Mouse (Mus musculus): ENCODE data around the gene Sde2. TPM values are rescaled to one million over a fixed set of nuclear protein-coding genes. Genes with fewer than 3 reads are reported as not detected.

Sde2 gene
- 21.3 and 24.1 TPM in 2 replicates for polyA plus RNA-seq (2015; fragmentation: Nextera tagmentation; extraction: Ambion mirVana)

DNA sequence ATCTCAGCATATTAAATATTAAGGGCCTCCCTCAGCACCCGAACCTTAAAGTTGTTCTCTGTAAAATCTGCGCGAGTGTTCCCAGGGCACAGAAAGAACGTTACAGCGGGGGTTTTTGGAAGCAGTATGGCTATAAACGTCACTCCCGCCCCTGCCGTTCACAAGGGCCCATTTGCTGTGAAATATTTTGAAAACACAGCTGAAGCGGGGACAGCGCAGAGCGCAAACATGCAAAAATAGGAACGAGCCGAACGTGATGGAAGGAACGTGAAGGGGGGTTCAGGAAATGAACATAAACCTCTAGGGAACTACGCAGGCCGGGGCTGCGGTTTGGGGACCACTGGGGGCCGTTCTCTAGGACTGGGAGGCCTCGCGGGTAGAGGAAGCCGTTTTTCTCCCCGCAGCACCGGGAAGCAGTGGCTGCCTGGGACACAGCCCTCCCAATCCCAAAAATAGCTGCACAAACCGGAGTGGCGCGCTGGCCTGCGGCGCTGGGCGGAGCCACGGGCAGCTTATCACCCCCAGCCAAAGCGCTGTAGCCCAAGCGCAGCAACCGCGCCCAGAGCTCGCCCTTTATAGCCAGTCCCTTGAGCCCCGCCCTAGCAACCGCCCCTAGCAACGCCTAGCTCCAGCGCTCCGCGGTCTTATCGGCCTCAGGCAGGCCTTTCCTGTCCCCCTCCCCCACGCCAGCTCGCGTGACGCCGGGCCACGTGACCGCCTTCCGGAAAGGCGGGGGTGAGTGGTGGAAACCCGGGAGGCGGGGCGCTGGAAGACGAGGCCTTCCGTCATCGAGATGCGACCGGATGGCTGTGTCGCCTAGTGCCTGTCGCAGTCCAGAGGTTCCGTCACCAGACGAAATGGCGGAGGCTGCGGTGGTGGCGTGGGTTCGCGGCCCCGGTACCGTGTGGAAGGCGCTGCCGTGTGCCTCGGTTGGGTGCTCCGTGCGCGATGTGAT, at the start of gene Sde2:
Gene Sde2, plus strand, starts transcription at position 812 of the 955 bp plus-strand sequence.

DNA sequence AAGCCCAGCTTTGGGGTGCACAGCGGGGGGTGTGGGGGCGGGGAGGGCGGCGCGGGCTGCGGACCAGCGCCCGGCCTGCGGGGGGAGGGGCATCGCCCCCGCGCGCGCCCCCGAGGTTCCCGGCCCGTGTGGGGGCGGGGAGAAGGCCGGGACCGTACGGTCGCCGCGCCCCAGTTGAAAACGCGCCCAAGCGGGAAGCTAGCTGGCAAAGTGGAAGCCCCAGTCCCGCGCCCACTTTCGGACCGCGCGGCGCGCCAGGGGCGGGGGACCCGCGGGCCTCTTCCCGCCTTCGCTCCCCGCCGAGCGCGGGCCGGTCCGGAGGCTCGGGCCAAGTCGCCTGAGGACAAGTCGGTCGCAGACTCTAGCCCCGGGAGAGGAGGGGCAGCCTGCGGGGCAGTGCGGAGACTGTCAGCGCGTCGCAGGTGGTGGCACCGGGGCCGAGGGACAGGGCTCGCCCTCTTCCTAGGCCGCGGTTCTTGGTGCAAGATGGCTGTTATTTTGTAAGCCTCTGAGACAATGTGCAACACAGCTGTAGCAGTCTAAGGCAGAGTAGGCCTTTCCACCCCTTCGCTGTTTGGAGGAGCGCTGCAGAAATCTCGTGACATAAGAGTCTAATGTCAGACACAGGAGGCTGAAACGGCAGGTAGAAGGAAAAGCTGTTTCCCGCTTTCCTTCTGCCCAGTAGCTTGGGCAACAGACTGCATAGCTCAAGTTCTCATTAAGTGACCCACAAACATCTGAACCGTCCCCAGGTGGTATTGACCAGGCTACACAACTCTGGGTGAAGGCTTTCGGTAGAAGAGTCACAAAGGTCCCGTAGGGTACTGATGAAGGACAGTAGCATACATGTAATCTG, 36.8 kb upstream of the Sde2 start, which contains the start of gene H3f3a:
Gene H3f3a, minus strand, starts transcription at position 59 of the 856 bp plus-strand sequence.

DNA sequence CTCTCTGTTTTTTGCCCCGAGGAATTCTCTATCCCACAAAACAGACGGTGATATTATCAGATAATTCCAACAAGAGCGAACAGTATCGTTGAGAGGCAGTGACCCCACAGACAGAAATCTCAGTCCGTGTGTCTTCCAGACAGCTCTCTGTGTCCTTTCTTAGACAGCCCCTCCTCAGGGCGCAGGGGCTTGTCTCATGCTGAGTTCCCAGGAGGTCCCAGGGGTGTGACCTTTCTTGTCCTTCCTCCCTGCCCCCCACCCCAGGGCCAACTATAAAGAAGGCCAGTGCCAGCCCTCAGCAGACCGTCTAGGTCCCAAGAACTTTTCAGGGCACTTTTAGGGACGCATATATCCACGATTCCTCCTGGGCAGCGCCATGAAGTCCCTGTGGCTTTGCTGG, 41.9 kb downstream of the Sde2 start, which contains the start of gene Lefty2:
Gene Lefty2, plus strand, starts transcription at position 301 of the 400 bp plus-strand sequence.

DNA sequence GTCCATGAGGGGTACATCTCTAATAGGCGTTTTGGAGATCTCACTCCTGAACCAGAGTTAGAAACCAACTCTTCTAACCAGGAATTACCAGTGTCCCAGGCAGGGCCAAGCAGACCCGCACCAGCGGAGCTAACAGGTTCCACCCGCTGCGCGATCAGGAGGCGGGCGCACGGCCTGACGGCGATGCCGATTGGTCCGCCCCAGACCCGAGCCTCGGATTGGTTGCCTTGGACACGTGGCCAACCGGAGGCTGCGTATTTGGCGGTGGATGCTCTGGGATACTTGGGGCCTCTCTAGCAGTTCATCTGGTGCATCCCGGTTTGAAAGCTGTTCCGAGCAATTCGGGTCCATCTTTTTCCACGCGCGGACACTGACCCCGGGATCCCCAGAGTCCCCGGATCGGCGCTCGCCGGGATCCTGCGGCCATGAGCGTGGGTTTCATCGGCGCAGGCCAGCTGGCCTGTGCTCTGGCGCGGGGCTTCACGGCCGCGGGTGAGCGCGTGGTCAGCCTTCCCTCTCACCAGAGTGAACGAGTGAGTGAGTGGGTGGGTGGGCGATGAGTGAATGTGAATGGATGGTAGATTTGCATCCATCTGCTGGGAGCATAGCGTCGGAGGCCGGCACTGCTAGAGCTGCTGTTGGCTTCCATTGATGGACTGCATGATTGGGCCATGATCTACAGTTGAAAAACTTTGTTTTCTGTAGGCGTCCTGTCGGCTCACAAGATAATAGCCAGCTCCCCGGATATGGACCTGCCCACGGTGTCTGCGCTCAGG, 53.3 kb downstream of the Sde2 start, which contains the start of gene Pycr2:
Gene Pycr2, plus strand, starts transcription at position 255 of the 776 bp plus-strand sequence.

Other genes starting within 250 kb of the Sde2 start
- gene Lin9, start 210.0 kb upstream of the Sde2 start, polyA plus RNA-seq (2015; fragmentation: Nextera tagmentation; extraction: Ambion mirVana), result 3.6 and 4.2 TPM in 2 replicates
- not detected in 2 replicates for gene Mixl1, start 154.1 kb upstream of the Sde2 start, polyA plus RNA-seq (2015; fragmentation: Nextera tagmentation; extraction: Ambion mirVana)
- gene Acbd3, start 125.1 kb upstream of the Sde2 start, polyA plus RNA-seq (2015; fragmentation: Nextera tagmentation; extraction: Ambion mirVana), result 20.6 and 21.7 TPM in 2 replicates
- 1,707 and 1,709 TPM in 2 replicates for gene H3f3a, start 37.2 kb upstream of the Sde2 start, polyA plus RNA-seq (2015; fragmentation: Nextera tagmentation; extraction: Ambion mirVana)
- 5.2 and 6.1 TPM in 2 replicates for gene Lefty2, start 42.0 kb downstream of the Sde2 start, polyA plus RNA-seq (2015; fragmentation: Nextera tagmentation; extraction: Ambion mirVana)
- 62.8 and 68.7 TPM in 2 replicates for gene Pycr2, start 53.2 kb downstream of the Sde2 start, polyA plus RNA-seq (2015; fragmentation: Nextera tagmentation; extraction: Ambion mirVana)
- 0.23 and 1.1 TPM in 2 replicates for gene Lefty1, start 83.9 kb downstream of the Sde2 start, polyA plus RNA-seq (2015; fragmentation: Nextera tagmentation; extraction: Ambion mirVana)
- gene Tmem63a, start 91.2 kb downstream of the Sde2 start, polyA plus RNA-seq (2015; fragmentation: Nextera tagmentation; extraction: Ambion mirVana), result 3.5 and 3.6 TPM in 2 replicates
- 14.4 and 17.8 TPM in 2 replicates for gene Ephx1, start 169.8 kb downstream of the Sde2 start, polyA plus RNA-seq (2015; fragmentation: Nextera tagmentation; extraction: Ambion mirVana)
- gene 9130409I23Rik, start 200.1 kb downstream of the Sde2 start, polyA plus RNA-seq (2015; fragmentation: Nextera tagmentation; extraction: Ambion mirVana), result not detected in 2 replicates

Measured in neural tube, postnatal 0 days (tissue).